Mouse (Mus musculus) kidney, postnatal 36 days (tissue): Measurements from ENCODE around the gene Tmeff1.

ENCODE experiments used
- DNase-seq, 2 experiments: peaks; one replicate each; pipeline ENCODE4 v3.0.0; 2021 to 2022; ENCODE audit warnings: mixed read lengths in 2 of 2

Tmeff1 gene

GRCm38 (mm10) chr4:48576361-48576760 is 8.6 kb upstream of the Tmeff1 start:
- no peak for DNase-seq

DNA sequence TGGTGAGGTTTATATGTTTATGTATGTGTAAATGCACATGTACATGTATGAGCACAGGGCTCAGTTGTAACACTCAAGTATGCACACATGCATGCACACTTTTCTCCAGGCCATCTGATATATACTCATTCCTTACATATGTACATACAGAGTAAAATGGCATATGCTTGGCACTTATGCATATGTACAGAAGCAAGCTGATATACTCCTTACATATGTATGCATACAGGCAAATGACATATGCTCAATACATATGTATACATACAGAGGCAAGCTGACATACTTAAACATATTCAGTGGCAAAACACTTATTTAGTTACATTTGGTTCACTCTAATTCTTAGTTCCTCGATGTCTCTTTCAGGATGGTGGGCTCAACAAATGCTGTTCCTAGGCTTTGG is 7.1 kb upstream of the Tmeff1 start:
- DNase-seq: no peak

DNA sequence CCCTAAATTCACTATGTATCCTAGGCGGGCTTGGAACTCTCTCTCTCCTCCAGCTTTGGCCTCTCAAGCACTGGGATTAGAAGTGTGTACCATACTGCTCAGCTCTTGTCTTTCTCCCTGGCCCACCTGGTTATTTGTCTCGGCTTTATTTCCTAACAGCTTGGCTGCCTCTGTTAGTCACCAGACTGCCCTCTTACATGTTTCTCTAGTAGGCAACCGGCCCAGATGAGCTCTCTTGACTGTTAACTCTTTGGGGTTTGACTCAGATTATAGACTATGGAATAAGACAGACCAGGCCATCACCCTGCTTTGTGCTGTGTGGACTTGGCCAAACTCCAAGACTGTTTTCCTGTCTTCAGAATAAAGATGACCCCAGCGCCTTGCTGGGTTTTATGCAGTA is 6.6 kb upstream of the Tmeff1 start:
- DNase-seq: no peak

- no peak for DNase-seq
These were observed 5.4 kb upstream of the Tmeff1 start for GRCm38 (mm10) chr4:48579475-48580110.

- DNase-seq: no peak
These were observed 3.8 kb upstream of the Tmeff1 start for GRCm38 (mm10) chr4:48581201-48581600.

DNA sequence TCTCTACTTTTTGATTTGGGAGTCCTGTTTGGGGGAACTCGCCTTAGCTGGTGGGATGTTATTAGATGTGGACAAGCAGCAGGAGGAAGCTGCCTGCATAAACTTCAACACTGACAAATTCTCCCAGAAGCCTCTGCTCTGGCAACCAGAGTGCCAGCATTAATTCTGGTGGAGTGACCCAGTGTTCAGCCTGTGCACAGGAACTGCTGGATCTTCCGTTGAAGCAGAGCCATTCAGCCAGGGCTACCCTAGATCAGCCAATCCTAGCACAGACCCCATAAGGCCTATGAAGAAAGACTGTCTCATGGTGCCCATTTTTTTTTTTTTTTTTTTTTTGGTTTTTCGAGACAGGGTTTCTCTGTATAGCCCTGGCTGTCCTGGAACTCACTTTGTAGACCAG is 3.0 kb upstream of the Tmeff1 start:
- DNase-seq: no peak

DNA sequence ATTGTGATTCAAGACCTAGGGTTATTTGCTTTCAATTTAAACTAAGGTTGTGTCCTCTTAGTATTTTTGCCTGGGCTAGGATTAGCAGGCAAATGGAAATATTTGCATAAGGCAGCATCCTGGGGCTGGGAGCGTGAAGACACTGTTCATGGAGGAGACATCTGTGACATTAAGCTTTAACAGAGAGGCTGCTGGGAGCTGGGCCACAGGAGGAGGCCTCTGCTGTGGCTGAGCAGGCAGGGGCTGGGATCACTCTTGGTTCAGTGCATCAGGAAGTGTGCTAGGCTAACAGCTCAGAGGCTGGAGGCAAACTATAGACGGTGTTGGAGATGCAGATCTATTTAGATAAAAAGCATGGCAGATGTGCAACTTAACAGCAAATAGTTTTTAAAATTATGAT is 2.0 kb upstream of the Tmeff1 start:
- DNase-seq: no peak

DNA sequence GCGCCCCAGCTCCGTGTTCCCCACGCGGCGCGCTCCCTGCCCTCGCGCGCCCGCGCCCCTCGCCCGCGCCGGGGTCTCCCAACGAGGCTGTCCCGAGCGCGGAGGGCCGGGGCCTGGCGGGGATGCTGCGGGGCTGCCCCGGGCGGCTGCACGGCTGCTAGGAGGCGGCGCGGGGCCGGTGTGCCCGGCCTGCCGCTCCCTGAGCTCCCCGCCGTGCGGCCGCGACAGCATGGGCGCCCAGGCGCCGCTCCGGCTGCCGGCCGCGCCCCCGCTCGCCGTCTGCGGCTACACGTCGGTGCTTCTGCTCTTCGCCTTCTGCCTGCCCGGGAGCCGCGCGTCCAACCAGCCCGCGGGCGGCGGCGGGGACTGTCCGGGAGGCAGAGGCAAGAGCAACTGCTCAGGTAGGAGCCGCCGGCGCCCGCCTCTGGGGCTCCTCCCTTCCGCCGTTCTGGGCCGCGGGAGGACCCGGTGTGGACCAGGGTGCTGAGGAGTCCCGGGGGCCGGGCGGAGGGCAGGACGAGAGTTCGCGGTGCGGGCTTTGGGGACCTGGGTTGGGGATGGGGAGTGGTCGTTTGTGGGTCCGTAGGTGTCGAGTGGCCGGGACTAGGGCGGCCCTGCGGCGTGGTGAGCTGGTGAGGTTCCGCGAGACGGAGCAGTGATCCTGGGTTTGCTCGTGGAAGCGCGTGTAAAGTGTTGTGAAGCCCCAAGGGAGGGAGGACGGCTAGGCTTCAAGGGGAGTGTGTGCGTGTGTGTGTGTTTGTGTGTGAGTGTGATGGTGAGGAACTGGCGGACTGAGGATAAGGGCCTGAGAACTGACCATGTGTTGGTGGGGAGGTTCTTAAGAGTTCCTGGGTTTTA is 496 bp downstream of the Tmeff1 start:
- DNase-seq: peak; percentile 27 to 68

- peak in 1 of 2 experiments; percentile 8 for DNase-seq
These were observed 1.3 kb downstream of the Tmeff1 start for GRCm38 (mm10) chr4:48586099-48586821.

DNA sequence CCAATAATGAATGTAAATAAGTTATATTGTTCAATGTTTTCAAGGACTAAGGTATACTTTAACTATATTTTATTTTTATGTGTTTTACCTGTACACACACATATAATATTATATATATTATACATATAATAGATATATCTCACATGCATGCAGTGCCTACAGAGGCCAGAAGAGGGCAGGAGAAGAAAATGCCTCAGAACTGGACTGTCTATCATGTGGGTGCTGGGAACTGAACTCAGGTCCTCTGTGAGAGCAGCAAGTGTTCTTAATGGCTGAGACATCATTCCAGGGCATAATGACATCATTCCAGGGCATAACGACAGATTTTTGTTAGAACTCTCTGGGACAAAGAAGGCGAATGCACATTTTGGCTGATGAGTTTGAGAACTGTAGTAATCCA is 2.6 kb downstream of the Tmeff1 start:
- peak in 1 of 2 experiments; percentile 13 for DNase-seq

- DNase-seq: no peak
These were observed 3.6 kb downstream of the Tmeff1 start for GRCm38 (mm10) chr4:48588576-48588975.

DNA sequence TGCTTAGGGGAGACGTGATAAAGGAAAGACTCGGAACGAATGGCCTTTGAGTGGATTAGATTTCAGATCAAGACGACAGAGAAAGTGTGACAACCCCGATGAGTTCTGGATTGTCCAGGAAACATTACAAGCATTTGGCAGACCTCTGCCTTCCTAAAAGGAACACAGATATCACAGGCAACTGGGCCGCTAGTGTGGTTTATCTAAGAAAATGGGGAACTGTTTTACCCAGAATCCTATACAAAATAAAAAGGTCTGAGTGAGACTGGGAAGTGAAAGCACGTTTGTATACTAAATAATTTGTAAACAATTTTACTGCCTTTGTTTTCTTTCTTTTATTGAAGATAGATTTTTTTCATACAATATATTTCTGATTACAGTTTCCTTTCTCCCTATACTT is 5.9 kb downstream of the Tmeff1 start:
- DNase-seq: no peak

- DNase-seq: no peak
These were observed 6.4 kb downstream of the Tmeff1 start for GRCm38 (mm10) chr4:48591390-48591789.

DNA sequence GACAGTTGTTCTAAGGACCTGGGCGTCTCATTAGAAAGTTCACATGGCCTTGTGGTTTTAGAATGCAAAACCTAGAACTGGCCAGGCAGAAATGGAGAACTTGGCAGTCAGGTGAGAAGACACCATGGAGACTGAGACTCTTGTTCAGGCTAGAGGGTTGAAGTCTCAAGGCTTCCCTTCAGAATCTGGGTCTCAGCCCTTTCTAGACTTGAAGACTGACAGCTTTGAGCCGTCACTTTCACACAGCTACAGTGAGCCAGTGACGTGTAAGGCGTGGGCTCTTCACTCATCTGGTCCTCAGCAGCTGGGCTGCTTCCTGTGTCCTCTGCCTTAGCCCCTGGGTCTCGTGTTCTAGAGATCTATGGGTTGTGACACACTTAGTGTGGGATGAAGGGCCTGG is 7.4 kb downstream of the Tmeff1 start:
- DNase-seq: no peak

GRCm38 (mm10) chr4:48592844-48593243 is 7.9 kb downstream of the Tmeff1 start:
- no peak for DNase-seq

DNA sequence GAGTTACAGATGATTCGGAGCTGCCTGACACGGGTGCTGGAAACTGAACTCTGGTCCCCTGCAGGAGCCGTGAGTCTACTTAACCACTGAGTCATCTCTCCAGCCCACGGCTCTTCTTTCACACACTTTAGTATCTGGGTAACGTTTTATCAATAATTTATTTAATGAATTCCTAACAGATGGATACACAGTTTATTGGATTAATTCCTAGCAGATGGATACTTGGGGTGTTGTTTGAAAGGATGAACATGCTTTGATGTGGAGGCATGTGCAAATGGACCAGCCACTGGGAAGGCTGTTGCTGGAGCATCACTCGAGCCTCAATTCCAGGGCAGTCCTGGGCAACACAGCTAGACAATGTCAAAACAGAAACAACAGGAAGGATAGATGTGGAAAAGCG is 11.1 kb downstream of the Tmeff1 start:
- no peak for DNase-seq

- DNase-seq: no peak
These were observed 20.7 kb downstream of the Tmeff1 start for GRCm38 (mm10) chr4:48605650-48606049.

- DNase-seq: no peak
These were observed 24.5 kb downstream of the Tmeff1 start for GRCm38 (mm10) chr4:48609485-48609884.

DNA sequence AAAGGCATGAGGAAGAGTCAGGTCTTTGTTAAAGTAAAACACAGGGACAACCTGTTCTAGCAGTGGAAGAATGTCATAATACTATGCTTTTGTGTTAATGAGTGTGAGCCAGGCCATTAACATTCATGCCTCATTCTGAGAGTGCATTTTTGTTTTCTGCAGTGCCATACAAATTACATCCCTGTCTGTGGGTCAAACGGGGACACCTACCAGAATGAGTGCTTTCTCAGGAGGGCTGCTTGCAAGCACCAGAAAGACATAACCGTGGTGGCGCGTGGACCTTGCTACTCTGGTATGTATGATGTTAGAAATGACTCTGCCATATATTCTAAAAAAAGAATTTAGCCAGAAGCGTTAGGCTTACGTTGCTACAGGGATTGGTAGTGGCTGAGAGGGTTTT is 25.3 kb downstream of the Tmeff1 start:
- no peak for DNase-seq

GRCm38 (mm10) chr4:48615483-48615882 is 30.5 kb downstream of the Tmeff1 start:
- DNase-seq: no peak

- no peak for DNase-seq
These were observed 32.2 kb downstream of the Tmeff1 start for GRCm38 (mm10) chr4:48617201-48617600.

- DNase-seq: no peak
These were observed 35.1 kb downstream of the Tmeff1 start for GRCm38 (mm10) chr4:48620121-48620520.

DNA sequence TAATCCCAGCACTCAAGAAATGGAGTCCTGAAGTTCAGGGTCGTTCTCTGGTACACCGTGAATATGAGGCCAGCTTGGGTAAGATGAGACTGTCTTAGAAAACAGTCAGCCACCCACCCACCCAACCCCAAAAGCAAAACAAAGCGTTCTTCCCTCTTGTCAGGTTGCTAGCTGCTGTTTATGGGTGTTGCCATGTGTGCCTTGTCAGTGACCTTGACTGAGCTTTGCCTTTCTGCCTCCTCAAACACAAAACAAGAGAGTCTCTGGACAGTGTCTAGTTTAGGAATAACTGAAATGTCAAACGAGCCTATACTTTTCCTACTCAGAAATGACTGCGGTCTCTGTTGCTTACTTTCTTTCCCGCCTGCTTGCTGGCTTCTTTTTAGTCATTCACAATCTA is 37.3 kb downstream of the Tmeff1 start:
- no peak for DNase-seq

- no peak for DNase-seq
These were observed 38.0 kb downstream of the Tmeff1 start for GRCm38 (mm10) chr4:48622946-48623345.
